Mouse (Mus musculus) liver, adult 2 months (tissue): Measurements from ENCODE around the gene Cacna1a. TPM values are rescaled to one million over a fixed set of nuclear protein-coding genes. Genes with fewer than 3 reads are reported as not detected.

ENCODE experiments used
- DNase-seq: peaks from one replicate; pipeline ENCODE4 v3.0.0-alpha.2; 2011; ENCODE audit warnings: low read depth, low spot score; ENCODE audit errors: extremely low read depth
- H3K27ac ChIP-seq: fragments of 200-500 bp; replicated peaks from 2 replicates; pipeline ENCODE4 v1.5.1; 2012; ENCODE audit warnings: low read depth, mild to moderate bottlenecking, control low read depth, inconsistent platforms, low read length; ENCODE audit not compliant: insufficient read depth
- H3K27me3 ChIP-seq: fragments of 200-500 bp; 2 replicates; pipeline ENCODE4 v1.6.1; 2012; ENCODE audit warnings: mild to moderate bottlenecking, moderate library complexity, low read length, inconsistent platforms; ENCODE audit not compliant: control insufficient read depth, insufficient read depth
- H3K36me3 ChIP-seq: fragments of 200-500 bp; 2 replicates; pipeline ENCODE4 v1.6.1; 2012; ENCODE audit warnings: low read length, inconsistent platforms; ENCODE audit not compliant: control insufficient read depth, insufficient read depth
- H3K4me1 ChIP-seq: fragments of 200-500 bp; 2 replicates; pipeline ENCODE4 v1.6.1; 2011; ENCODE audit warnings: low read length; ENCODE audit not compliant: control insufficient read depth, insufficient read depth
- H3K4me3 ChIP-seq: fragments of 200-500 bp; 2 replicates; pipeline ENCODE4 v1.5.1; 2011; ENCODE audit warnings: low read depth, mild to moderate bottlenecking, control low read depth, low read length, moderate library complexity; ENCODE audit not compliant: insufficient read depth
- H3K79me2 ChIP-seq: fragments of 200-500 bp; 2 replicates; pipeline ENCODE4 v1.6.1; 2012; ENCODE audit warnings: inconsistent platforms, mild to moderate bottlenecking, low read length, moderate library complexity; ENCODE audit not compliant: control insufficient read depth, insufficient read depth
- H3K9ac ChIP-seq: fragments of 200-500 bp; 2 replicates; pipeline ENCODE4 v1.6.1; 2012; ENCODE audit warnings: low read depth, mild to moderate bottlenecking, control low read depth, inconsistent platforms, low read length
- CTCF ChIP-seq: fragments of 200-500 bp; IDR thresholded peaks from 2 replicates; pipeline ENCODE4 v1.5.1; 2011; ENCODE audit warnings: low read depth, low read length, control low read depth
- POLR2A ChIP-seq: fragments of 200-500 bp; IDR thresholded peaks from 2 replicates; pipeline ENCODE4 v1.6.1; 2011; ENCODE audit warnings: low read length, control low read depth; ENCODE audit not compliant: insufficient read depth; ENCODE audit errors: extremely low read depth
- WGBS: fragments of 180-500 bp; shearing (Covaris S2); methylation state at CpG from one replicate; pipeline ENCODE4 v1.1.7; 2018; 5-methylcytosine and 5-hydroxymethylcytosine counted together
- polyA plus RNA-seq: library from polyadenylated mRNA; depleted of rRNA; stranded (reverse); fragments of >200 nt; gene quantifications from 2 replicates; pipeline ENCODE4 v1.2.3, GENCODE M21; 2012
- total RNA-seq: library from RNA; depleted of rRNA; stranded (reverse); fragments of >200 nt; gene quantifications from 2 replicates; pipeline ENCODE4 v1.2.3, GENCODE M21; 2014

The Cacna1a gene
- total and polyA plus RNA-seq, 2 experiments = 0.28 to 3.2 TPM

- 92% methylated on average over 1 of the region's 1 CpGs for WGBS
- Histone ChIP-seq H3K9ac (no peak overlapping the region), H3K4me3 (no peak overlapping the region), H3K27ac (no peak overlapping the region), H3K27me3 (0 out of 2 replicates have a peak, but pooled peaks cover 2% of the 10 kb centered on the region), H3K4me1 (no peaks in the 10 kb centered on the region), H3K36me3 (no peaks in the 10 kb centered on the region), H3K79me2 (no peaks in the 10 kb centered on the region)
- no peak for DNase-seq
- TF ChIP-seq POLR2A (no peak), CTCF (no peak)
Measured at GRCm38 (mm10) chr8:84365197-84365596, 23.0 kb upstream of the Cacna1a start.

GRCm38 (mm10) chr8:84370972-84371371 is 17.3 kb upstream of the Cacna1a start:
- Histone ChIP-seq H3K9ac (no peak overlapping the region), H3K27ac (no peak overlapping the region), H3K79me2 (no peaks in the 10 kb centered on the region), H3K36me3 (no peaks in the 10 kb centered on the region), H3K27me3 (0 out of 2 replicates have a peak, but pooled peaks cover 2% of the 10 kb centered on the region), H3K4me1 (no peaks in the 10 kb centered on the region), H3K4me3 (no peak overlapping the region)
- TF ChIP-seq POLR2A (no peak), CTCF (no peak)
- WGBS = 70% methylated on average over 4 of the region's 4 CpGs
- DNase-seq = no peak

- H3K4me3 ChIP-seq = no peak overlapping the region
- no peak for TF ChIP-seq POLR2A
- no peak for TF ChIP-seq CTCF
- no peaks in the 10 kb centered on the region for H3K36me3 ChIP-seq
- no peak overlapping the region for H3K9ac ChIP-seq
- H3K27me3 ChIP-seq = no peaks in the 10 kb centered on the region
- DNase-seq = no peak
- H3K27ac ChIP-seq = no peak overlapping the region
- 53% methylated on average over 5 of the region's 5 CpGs for WGBS
- no peaks in the 10 kb centered on the region for H3K4me1 ChIP-seq
- H3K79me2 ChIP-seq = no peaks in the 10 kb centered on the region
Measured at GRCm38 (mm10) chr8:84375038-84375437, 13.2 kb upstream of the Cacna1a start.

- 80% methylated on average over 5 of the region's 5 CpGs for WGBS
- H3K9ac ChIP-seq = no peak overlapping the region
- no peaks in the 10 kb centered on the region for H3K79me2 ChIP-seq
- TF ChIP-seq POLR2A (no peak), CTCF (no peak)
- H3K4me3 ChIP-seq = no peak overlapping the region
- H3K4me1 ChIP-seq = no peaks in the 10 kb centered on the region
- no peak overlapping the region for H3K27ac ChIP-seq
- no peak for DNase-seq
- no peaks in the 10 kb centered on the region for H3K36me3 ChIP-seq
- no peaks in the 10 kb centered on the region for H3K27me3 ChIP-seq
Measured at GRCm38 (mm10) chr8:84375803-84376202, 12.4 kb upstream of the Cacna1a start.

GRCm38 (mm10) chr8:84376564-84376963 is 11.7 kb upstream of the Cacna1a start:
- 78% methylated on average over 6 of the region's 6 CpGs for WGBS
- TF ChIP-seq POLR2A (no peak), CTCF (no peak)

GRCm38 (mm10) chr8:84381676-84382075 is 6.6 kb upstream of the Cacna1a start:
- WGBS = 78% methylated on average over 7 of the region's 7 CpGs
- no peaks in the 10 kb centered on the region for H3K36me3 ChIP-seq
- no peaks in the 10 kb centered on the region for H3K4me1 ChIP-seq
- no peak overlapping the region for H3K4me3 ChIP-seq
- TF ChIP-seq POLR2A (no peak), CTCF (no peak)
- H3K9ac ChIP-seq = no peak overlapping the region
- H3K79me2 ChIP-seq = no peaks in the 10 kb centered on the region
- H3K27ac ChIP-seq = no peak overlapping the region
- DNase-seq = no peak
- H3K27me3 ChIP-seq = no peaks in the 10 kb centered on the region

More at GRCm38 (mm10) chr8:84376564-84376963, 11.7 kb upstream of the Cacna1a start:
- no peak overlapping the region for H3K9ac ChIP-seq
- no peaks in the 10 kb centered on the region for H3K4me1 ChIP-seq
- no peaks in the 10 kb centered on the region for H3K36me3 ChIP-seq
- H3K27ac ChIP-seq = no peak overlapping the region
- DNase-seq = no peak
- H3K4me3 ChIP-seq = no peak overlapping the region
- H3K27me3 ChIP-seq = no peaks in the 10 kb centered on the region
- no peaks in the 10 kb centered on the region for H3K79me2 ChIP-seq
